Mouse (Mus musculus) layer of hippocampus, adult 2 months (tissue): Measurements from ENCODE around the gene D630045J12Rik. TPM values are rescaled to one million over a fixed set of nuclear protein-coding genes. Genes with fewer than 3 reads are reported as not detected.

Experiments used
- DNase-seq, 2 experiments: peaks; one replicate each; pipeline ENCODE4 v3.0.0; 2022; ENCODE audit warnings: low spot score in 2 of 2
- H3K27ac ChIP-seq: fragments of 200-600 bp; 2 replicates; pipeline ENCODE4 v1.8.1; 2022
- H3K4me3 ChIP-seq: fragments of 200-600 bp; 2 replicates; pipeline ENCODE4 v1.8.1; 2022; ENCODE audit warnings: mild to moderate bottlenecking
- CTCF ChIP-seq: fragments of 200-600 bp; conservative IDR thresholded peaks from 2 replicates; pipeline ENCODE4 v1.8.1; 2022; ENCODE audit warnings: antibody characterized with exemption, mild to moderate bottlenecking, moderate library complexity
- total RNA-seq, 2 experiments: library from RNA; stranded (reverse); gene quantifications; 2 replicates each; pipeline ENCODE4 v1.2.3; 2021

Gene D630045J12Rik
- total RNA-seq, 2 experiments from 2014 or later = 37.1 to 37.4 TPM

DNA sequence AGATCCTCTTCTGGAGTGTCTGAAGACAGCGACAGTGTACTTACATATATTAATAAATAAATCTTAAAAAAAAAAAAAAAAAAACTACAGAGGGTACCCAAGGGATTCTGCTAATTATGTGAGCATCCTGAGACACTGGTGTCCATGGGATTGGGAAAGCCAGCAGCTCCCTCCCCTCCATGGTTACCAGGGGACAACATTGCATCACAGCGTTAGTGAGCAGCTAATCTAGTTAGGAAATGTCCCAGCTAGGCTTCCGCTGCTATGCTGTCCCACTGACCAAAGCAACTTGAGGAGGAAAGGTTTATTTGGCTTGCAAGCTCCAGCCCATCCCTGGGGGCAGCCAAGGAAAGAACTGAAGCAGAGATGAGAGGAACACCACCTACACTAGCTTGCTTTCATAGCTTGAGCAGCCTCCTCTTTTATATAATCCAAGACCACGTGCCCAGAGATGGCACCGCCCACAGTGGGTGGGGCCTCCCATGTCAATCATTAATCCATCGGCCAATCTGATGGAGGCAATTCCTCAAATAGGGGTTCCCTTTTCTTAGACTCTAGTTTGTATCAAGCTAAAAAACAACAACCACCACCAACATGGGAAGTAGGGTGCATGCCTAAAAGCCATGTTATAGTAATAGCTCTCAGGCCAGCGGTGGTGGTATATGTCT lies 17.7 kb downstream of the D630045J12Rik start:
- DNase-seq = no peak
- TF ChIP-seq CTCF = no peak
- no peak overlapping the region for H3K27ac ChIP-seq
- no peak overlapping the region for H3K4me3 ChIP-seq

DNA sequence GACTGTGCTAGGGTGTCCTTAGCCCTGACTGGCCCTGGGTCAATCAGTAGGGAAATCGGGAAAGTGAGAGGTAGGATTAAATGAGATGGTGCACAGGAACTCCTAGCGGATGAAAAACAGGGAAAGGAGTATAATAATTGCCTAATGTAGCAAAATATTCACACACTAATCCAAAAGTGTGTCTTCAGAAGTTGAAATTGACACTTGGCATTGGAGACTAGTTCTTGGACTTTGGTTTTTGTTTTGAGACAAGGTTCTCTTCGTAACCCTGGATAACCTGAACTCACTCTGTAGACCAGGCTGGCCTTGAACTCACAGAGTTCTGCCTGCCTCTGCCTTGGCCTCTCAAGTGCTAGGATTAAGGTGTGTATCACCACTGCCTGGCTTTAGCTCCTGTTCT lies 20.0 kb downstream of the D630045J12Rik start:
- no peak for TF ChIP-seq CTCF
- Histone ChIP-seq H3K27ac (no peak overlapping the region), H3K4me3 (no peak overlapping the region)
- no peak for DNase-seq

DNA sequence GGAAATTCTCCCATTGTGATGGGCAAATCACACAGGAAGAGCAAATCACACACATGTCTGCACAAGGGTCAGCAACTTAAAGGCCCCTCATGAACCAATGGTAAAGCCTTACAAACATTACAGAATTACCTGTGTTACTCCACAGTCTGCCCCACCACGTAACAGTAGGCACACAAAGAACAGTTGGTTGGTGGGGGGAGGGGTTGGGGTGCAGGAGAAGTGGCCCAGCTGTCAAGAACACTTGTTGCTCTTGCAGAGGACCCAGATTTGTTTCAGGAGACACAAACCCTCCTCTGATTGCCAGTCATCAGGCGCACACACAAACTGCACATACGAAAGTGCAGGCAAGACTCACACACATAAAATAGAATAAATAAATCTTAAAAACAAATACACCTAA lies 20.9 kb downstream of the D630045J12Rik start:
- Histone ChIP-seq H3K4me3 (no peak overlapping the region), H3K27ac (no peak overlapping the region)
- no peak for DNase-seq
- no peak for TF ChIP-seq CTCF

DNA sequence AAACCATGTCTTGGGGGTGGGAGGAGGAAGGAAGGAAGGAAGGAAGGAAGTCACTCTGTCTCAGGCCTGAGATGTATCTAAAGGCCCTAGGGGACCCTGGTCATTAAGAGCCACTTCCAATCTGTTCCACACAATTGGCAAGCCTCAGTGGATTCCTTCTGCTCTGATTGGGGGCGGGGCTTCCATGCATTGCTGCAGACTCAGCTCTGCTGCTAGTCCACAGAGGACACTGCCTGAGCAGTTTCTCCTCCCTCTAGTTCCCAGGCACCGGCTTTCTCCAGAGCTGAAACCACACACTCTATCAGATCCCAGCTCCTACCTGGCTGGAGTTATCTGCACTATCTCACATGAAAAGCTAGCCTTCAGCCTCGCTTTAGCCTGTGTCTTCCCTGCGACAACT lies 21.8 kb downstream of the D630045J12Rik start:
- H3K27ac ChIP-seq = no peak overlapping the region
- no peak overlapping the region for H3K4me3 ChIP-seq
- DNase-seq = no peak
- TF ChIP-seq CTCF = no peak

DNA sequence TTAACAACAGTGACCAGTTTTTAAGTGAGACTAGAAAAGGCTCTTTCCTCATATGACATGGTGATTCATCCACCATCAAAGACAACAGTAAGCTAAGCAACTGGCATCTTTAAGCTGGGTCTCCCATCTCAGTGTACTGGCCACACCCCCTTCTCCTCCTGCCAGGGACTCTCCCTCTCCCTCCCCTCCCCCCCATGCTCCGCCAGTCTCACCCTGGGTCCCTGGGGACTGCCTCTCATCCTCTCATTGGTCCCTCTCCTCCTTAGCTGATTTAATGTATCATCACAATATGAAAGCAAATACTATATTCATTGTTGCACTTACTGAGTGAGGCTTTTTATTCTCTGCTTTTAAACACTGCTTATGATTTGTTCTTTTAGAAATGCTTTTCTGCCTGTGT lies 29.7 kb downstream of the D630045J12Rik start:
- H3K4me3 ChIP-seq = no peak overlapping the region
- peak overlapping the region; percentile 29; the same call in 1 of the 2 replicates for H3K27ac ChIP-seq
- no peak for TF ChIP-seq CTCF
- no peak for DNase-seq

DNA sequence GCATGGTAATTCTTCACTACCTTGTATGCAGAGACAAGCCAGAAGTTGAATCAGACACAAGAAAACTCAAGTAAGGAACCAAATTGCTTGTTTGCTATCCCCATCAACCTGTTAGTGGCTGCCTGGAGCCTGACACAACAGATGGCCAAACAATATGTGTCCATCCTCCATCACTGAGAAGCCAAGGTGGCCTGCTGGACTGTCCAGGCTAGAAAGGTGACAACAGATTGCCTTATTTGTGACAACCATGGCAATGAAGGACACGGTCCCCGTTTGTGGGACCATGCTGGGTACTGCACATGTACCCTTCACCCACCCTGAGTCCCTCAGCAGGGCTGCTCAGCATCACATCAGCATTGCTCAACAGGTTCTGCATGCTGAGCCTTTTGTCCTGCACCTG lies 34.5 kb downstream of the D630045J12Rik start:
- no peak for DNase-seq
- TF ChIP-seq CTCF = no peak
- Histone ChIP-seq H3K4me3 (no peak overlapping the region), H3K27ac (no peak overlapping the region)

DNA sequence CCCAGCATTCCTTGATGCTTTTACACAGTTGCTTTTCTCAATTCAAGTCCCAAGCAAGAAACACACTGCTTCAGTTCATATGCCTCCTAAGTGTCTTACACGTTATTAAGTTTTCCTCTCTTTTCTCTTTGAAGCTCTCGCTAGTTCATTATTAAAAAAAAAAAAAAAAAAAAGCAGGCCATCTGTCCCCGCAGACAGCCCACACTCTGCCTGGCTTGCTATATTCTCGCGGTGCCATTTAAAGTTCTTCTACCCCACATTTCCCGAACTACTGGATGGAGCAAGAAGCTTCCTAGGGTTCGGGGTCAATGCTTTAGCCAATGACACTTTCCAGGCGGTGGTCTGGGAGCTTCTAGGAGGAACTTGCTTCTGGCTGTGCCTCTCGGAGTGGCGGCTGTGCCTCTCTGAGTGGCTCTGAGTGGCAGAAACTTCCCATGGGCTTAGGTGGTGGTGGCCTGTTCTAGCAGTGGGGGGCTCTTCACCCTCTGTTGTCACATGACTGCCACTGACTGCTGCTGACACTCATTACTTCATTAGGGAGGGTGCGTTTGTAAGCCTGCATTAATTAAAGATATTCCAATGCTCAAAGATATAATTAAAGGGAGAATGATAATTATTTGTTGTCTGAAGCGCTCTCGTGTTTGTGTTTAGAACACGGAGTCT lies 38.2 kb downstream of the D630045J12Rik start:
- Histone ChIP-seq H3K27ac (peak overlapping the region; percentile 80), H3K4me3 (no peak overlapping the region; the same call in 1 of the 2 replicates)
- no peak for DNase-seq
- TF ChIP-seq CTCF = no peak

DNA sequence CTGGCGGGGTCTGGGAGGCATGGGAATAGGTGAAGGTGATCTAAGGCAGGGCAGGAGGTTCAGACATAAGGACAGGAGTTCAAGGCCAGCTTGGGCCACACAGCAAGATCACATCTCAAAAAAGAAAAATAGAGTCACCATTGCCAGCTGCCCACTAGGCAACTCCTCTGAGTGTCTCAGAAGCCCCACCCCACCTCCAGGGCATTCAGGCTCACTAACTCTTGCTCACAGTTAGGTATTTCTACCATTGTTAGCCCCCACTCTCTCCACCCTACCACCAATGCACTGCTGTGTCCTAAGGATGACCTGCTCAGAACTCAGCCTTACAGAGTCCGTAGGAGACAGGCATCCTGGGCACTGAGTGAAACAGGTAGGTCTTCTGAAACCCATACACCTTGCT lies 46.2 kb downstream of the D630045J12Rik start:
- TF ChIP-seq CTCF = no peak
- Histone ChIP-seq H3K4me3 (no peak overlapping the region), H3K27ac (peak overlapping the region; percentile 59; the same call in 1 of the 2 replicates)
- DNase-seq = no peak

DNA sequence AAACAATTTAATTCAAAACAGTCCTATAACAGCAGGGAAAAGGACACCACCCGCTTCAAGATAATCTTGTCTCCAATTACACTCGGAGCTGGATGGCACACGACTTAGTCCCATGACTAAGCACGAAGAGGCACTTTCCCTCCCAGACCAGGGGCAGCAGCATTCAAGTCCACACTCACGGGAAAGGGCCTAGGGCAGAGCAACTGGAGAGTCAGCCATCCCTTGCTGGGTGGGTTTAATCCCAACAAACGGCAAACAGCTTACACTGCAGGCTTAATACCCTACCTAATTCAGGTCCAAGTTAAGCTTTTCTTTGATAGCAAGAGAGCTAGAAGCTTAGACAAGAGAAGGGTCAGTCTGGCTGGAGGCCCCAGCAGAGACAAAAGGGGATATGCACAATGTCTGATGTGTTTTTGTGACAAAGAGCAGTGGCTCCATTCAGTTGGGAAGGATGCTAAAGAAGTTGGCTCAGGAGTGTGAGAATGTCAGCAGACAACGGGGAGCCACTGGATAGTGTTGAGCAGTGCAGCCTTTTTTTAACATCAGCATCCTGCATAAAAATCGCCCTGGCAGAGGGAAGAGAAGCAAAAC lies 46.8 kb downstream of the D630045J12Rik start:
- no peak for TF ChIP-seq CTCF
- Histone ChIP-seq H3K27ac (peak overlapping the region; percentile 59), H3K4me3 (no peak overlapping the region)
- no peak for DNase-seq

DNA sequence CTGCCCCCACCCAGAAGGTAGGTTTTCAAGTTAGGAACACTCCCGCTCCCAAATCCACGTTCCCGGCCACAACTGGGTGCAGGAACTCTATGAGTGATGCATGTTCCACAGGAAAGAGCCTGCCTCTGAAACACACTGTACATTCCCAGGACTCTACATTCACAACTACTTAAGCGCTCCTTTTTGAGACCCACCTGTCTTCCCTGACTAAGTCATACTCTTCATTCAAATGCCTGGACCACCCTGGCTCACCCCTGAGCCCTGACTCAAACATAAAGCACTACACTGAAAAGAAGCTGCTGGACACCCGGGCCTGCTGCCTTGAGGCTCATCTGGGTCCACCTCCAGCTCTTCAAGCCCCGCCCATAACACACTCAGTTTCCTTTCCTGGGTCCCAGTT lies 48.4 kb downstream of the D630045J12Rik start:
- H3K4me3 ChIP-seq = no peak overlapping the region
- no peak for DNase-seq
- H3K27ac ChIP-seq = no peak overlapping the region
- no peak for TF ChIP-seq CTCF

DNA sequence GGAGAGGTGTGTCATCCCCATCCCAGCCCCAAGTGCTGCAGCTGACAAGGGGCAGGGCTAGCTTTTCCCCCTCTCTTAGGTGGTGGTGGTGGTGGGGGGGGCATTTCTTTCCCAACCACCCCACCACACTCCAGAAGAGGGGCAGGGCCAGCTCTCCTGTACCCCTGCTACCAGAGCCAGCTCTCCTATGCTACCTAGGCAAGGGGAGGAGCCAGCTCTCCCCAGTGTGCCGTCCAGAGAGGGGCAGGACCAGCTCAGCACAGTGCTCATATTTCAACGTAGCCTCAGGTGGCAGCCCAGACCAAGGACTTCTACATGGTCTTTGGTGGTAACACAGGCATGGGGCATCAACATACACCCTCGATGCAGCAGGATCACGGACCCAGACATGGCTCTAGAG lies 50.0 kb downstream of the D630045J12Rik start:
- no peak for DNase-seq
- H3K4me3 ChIP-seq = no peak overlapping the region
- H3K27ac ChIP-seq = no peak overlapping the region
- no peak for TF ChIP-seq CTCF

DNA sequence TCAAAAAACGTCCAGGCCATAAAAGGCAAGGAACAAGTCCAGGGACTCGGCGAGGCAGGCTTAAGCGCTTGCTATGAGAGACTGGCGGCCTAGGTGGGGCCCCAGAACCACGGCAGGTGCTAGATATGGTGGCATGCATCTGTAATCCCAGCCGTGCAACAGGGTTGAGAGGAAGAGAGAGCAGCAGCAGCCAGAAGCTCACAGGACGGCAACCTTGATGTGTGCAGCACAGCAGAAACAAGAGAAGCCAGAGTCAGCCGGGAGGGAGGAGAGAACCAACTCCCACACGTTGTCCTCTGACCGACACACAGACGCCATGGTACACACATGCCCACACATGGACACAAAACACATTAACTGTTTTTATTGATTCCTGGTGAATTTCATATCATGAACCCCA lies 51.0 kb downstream of the D630045J12Rik start:
- Histone ChIP-seq H3K27ac (no peak overlapping the region), H3K4me3 (no peak overlapping the region)
- no peak for TF ChIP-seq CTCF
- no peak for DNase-seq

DNA sequence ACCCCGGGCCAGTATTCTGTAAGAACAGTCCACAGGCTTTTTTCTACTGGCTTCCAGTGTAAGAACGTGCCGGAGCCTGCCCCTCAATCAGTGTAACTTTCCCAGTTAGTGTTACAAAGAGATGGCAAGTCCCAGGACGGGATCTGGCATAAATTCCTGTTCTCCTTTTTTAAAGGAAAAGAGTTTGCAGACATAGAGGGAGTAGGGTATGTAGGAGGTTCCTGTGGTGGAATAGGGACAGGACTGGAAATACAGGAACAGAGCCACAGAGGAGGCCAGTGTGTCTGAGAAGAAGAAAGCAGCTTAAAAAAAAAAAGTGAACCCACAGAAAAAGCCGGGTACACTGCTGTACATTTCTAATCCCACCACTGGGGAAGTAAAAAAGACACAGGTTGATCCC lies 52.3 kb downstream of the D630045J12Rik start:
- DNase-seq = no peak
- Histone ChIP-seq H3K4me3 (no peak overlapping the region), H3K27ac (no peak overlapping the region)
- no peak for TF ChIP-seq CTCF

DNA sequence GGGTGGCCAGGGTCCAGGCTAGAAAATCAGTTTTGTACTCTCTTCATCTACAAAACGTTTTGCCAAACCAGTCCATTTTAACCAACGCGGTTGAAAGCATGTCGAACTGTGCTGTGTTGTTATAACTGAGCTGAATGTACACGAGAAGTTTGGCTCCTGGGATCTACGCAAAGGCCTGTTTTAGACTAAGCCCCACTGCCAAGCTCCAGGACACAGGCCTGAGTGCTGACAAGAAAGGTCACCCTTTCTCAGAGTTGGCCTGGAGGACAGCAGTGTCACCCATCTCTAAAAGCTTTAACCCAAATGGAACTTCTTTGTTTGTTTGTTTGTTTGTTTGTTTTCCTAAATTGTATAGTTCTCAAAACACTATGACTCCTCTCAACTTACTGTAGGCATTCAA lies 54.2 kb downstream of the D630045J12Rik start:
- Histone ChIP-seq H3K4me3 (no peak overlapping the region), H3K27ac (no peak overlapping the region)
- no peak for DNase-seq
- no peak for TF ChIP-seq CTCF
